Mouse (Mus musculus) brain, embryonic 14.5 days (tissue): ENCODE measurements around the gene Kirrel3.

Source experiments
- CTCF ChIP-seq: fragments of 200-500 bp; IDR thresholded peaks from 2 replicates; pipeline ENCODE4 v1.5.1; 2012; ENCODE audit warnings: inconsistent platforms, mild to moderate bottlenecking, moderate library complexity, borderline replicate concordance; ENCODE audit not compliant: insufficient read depth, insufficient read length; ENCODE audit errors: extremely low read depth
- POLR2A ChIP-seq: fragments of 200-500 bp; IDR thresholded peaks from 2 replicates; pipeline ENCODE4 v1.6.1; 2012; ENCODE audit warnings: mild to moderate bottlenecking, inconsistent platforms, borderline replicate concordance; ENCODE audit not compliant: poor library complexity, insufficient read depth, insufficient read length, severe bottlenecking; ENCODE audit errors: extremely low read depth

- no peak for TF ChIP-seq POLR2A
- peak; percentile 83 for TF ChIP-seq CTCF
These were observed 376.1 kb downstream of the Kirrel3 start for GRCm38 (mm10) chr9:34861775-34862174.
